Mouse (Mus musculus): ENCODE data around the gene Vasp.

DNA sequence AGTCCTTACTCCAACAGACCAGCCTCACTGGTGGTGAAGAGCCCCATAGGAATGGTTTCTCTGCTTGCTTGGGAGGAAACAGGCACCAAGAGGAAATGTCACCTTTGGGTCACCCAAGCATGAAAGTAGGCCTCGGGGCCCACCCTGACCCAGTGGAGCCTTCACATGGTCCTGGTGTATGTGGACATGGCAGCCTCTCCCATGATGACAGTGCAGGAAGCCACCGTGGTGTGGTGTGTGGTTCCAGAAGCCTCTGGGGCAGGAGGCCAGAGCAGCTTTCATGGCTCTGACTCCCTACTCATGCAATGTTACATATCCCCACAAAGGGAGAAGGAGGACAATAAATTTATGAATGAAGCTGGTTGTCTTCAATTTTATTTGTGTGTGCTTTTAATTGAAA lies 24.1 kb downstream of the Vasp start:
- no peak for TF ChIP-seq POLR2AphosphoS5 (IDR thresholded peaks at IDR 0.05; ENCODE audit: insufficient replicate concordance, low read depth, low read length)
- TF ChIP-seq TAL1 (conservative IDR thresholded peaks at IDR 0.05; ENCODE audit: low read depth, low read length) = no peak
- TF ChIP-seq GATA1 (IDR thresholded peaks at IDR 0.05; ENCODE audit: borderline replicate concordance, low read length) = no peak

Measured in G1E (cell line).